ENCODE assay signal across 8 mouse cellular contexts in genomic region chr12:83972117-83972516, GRCm38 (mm10). TPM values are rescaled to one million over a fixed set of nuclear protein-coding genes. Genes with fewer than 3 reads are reported as not detected.
DNase-seq lines count a peak whose midpoint lies in the region; ATAC-seq and TF ChIP-seq lines count a peak whose summit lies in the region.
"Had no signal": no experiment of that assay in that cellular context is flagged by ENCODE, and none has a peak within 500 bp of the region (broad histone marks: within the 10 kb centered on the region; RNA-seq: fewer than 3 reads in every experiment).

No protein-coding gene starts in this region.

- H3K36me3 ChIP-seq in neural tube, embryonic 15.5 days = no peaks in the 10 kb centered on the region
- no peaks in the 10 kb centered on the region for H3K36me3 ChIP-seq in embryonic facial prominence, embryonic 11.5 days (replicated peaks; ENCODE audit: control insufficient read depth, insufficient read depth, low read depth, low read length)
- H3K36me3 ChIP-seq in kidney, postnatal 0 days (ENCODE audit: insufficient read depth, low read length) = no peaks in the 10 kb centered on the region

- no peak overlapping the region for H3K9ac ChIP-seq in neural tube, embryonic 15.5 days (replicated peaks)
- no peak overlapping the region for H3K9ac ChIP-seq in embryonic facial prominence, embryonic 11.5 days (replicated peaks; ENCODE audit: low read length)
- no peak overlapping the region for H3K9ac ChIP-seq in kidney, postnatal 0 days (ENCODE audit: low read depth, low read length)

- H3K4me2 ChIP-seq in neural tube, embryonic 15.5 days = no peak overlapping the region
- H3K4me2 ChIP-seq in embryonic facial prominence, embryonic 11.5 days (ENCODE audit: low read depth, low read length) = no peak overlapping the region
- no peak overlapping the region for H3K4me2 ChIP-seq in kidney, postnatal 0 days (ENCODE audit: low read length)

- no peak overlapping the region for H3K27ac ChIP-seq in neural tube, embryonic 15.5 days (replicated peaks)
- no peak overlapping the region for H3K27ac ChIP-seq in embryonic facial prominence, embryonic 11.5 days (replicated peaks; ENCODE audit: low read depth, low read length)
- no peak overlapping the region for H3K27ac ChIP-seq in kidney, postnatal 0 days

- no peak overlapping the region for H3K4me3 ChIP-seq in neural tube, embryonic 15.5 days (replicated peaks)
- H3K4me3 ChIP-seq in embryonic facial prominence, embryonic 11.5 days (ENCODE audit: low read depth, low read length) = no peak overlapping the region
- no peak overlapping the region for H3K4me3 ChIP-seq in kidney, postnatal 0 days (replicated peaks; ENCODE audit: low read depth, low read length)

- DNase-seq in neural tube, embryonic 10.5 days (ENCODE audit: extremely low spot score, low spot score) = peak; percentile 30
- DNase-seq in NIH3T3 (ENCODE audit: low read depth) = peak; percentile 75
- peak; percentile 43 for DNase-seq in embryonic facial prominence, embryonic 11.5 days (ENCODE audit: low spot score)
- peak; percentile 76 for DNase-seq in kidney, postnatal 0 days (ENCODE audit: low spot score)
- peak; percentile 71 for DNase-seq in lung, postnatal 25 days (ENCODE audit: low spot score)

- no peaks in the 10 kb centered on the region for H3K27me3 ChIP-seq in neural tube, embryonic 15.5 days (replicated peaks)
- no peaks in the 10 kb centered on the region for H3K27me3 ChIP-seq in embryonic facial prominence, embryonic 11.5 days (ENCODE audit: control insufficient read depth, insufficient read depth, low read length)
- no peaks in the 10 kb centered on the region for H3K27me3 ChIP-seq in kidney, postnatal 0 days (ENCODE audit: insufficient read depth, low read length)

- ATAC-seq in neural tube, embryonic 15.5 days (ENCODE audit: low FRiP score) = no peak
- no peak for ATAC-seq in embryonic facial prominence, embryonic 11.5 days (replicated peaks; ENCODE audit: insufficient number of reproducible peaks, low FRiP score, low TSS enrichment, low read depth)
- ATAC-seq in kidney, postnatal 0 days (replicated peaks; ENCODE audit: low FRiP score, low read depth) = peak; percentile 82
- ATAC-seq in cerebellum, adult (ENCODE audit: insufficient number of reproducible peaks, low FRiP score, low TSS enrichment) = no peak

- WGBS in neural tube, embryonic 15.5 days = 77% methylated on average over 2 of the region's 2 CpGs
- WGBS in embryonic facial prominence, embryonic 11.5 days = 80% methylated on average over 2 of the region's 2 CpGs
- WGBS in kidney, postnatal 0 days = 58% methylated on average over 2 of the region's 2 CpGs

- TF ChIP-seq CTCF in kidney, postnatal 0 days (IDR thresholded peaks at IDR 0.05; ENCODE audit: low read depth) = peak; percentile 82

- 0 out of 2 replicates have a peak, but pooled peaks cover 2% of the 10 kb centered on the region for H3K4me1 ChIP-seq in neural tube, embryonic 15.5 days
- no peaks in the 10 kb centered on the region for H3K4me1 ChIP-seq in embryonic facial prominence, embryonic 11.5 days (ENCODE audit: control insufficient read depth, insufficient read depth, low read length)
- no peaks in the 10 kb centered on the region for H3K4me1 ChIP-seq in kidney, postnatal 0 days (replicated peaks; ENCODE audit: insufficient read depth, low read length)

- H3K9me3 ChIP-seq in neural tube, embryonic 15.5 days (replicated peaks) = no peaks in the 10 kb centered on the region
- no peaks in the 10 kb centered on the region for H3K9me3 ChIP-seq in embryonic facial prominence, embryonic 11.5 days (replicated peaks; ENCODE audit: control insufficient read depth, low read length)
- no peaks in the 10 kb centered on the region for H3K9me3 ChIP-seq in kidney, postnatal 0 days (replicated peaks; ENCODE audit: low read length)

RNA-seq across cellular contexts. Expression of gene Heatr4, which starts 12.5 kb away (rescaled TPM):
- not detected in 2 replicates for polyA plus RNA-seq in neural tube, embryonic 15.5 days (2015; fragmentation: Nextera tagmentation; extraction: Ambion mirVana)
- polyA plus RNA-seq in embryonic facial prominence, embryonic 11.5 days (2014; fragmentation: Nextera tagmentation; extraction: Ambion mirVana) = not detected in 2 replicates
- not detected in 2 replicates for polyA plus RNA-seq in kidney, postnatal 0 days (2015; fragmentation: Nextera tagmentation; extraction: Ambion mirVana)
- polyA plus RNA-seq: neural tube, embryonic 14.5 days had no signal

RNA-seq across cellular contexts. Expression of gene Acot2, which starts 15.5 kb away (rescaled TPM):
- 13.3 and 16.6 TPM in 2 replicates for polyA plus RNA-seq in neural tube, embryonic 15.5 days (2015; fragmentation: Nextera tagmentation; extraction: Ambion mirVana)
- polyA plus RNA-seq in embryonic facial prominence, embryonic 11.5 days (2014; fragmentation: Nextera tagmentation; extraction: Ambion mirVana) = 10.8 and 12.9 TPM in 2 replicates
- polyA plus RNA-seq in kidney, postnatal 0 days (2015; fragmentation: Nextera tagmentation; extraction: Ambion mirVana) = 64.8 and 71.9 TPM in 2 replicates

RNA-seq across cellular contexts. Expression of gene Riox1, which starts 21.7 kb away (rescaled TPM):
- 11.7 and 11.9 TPM in 2 replicates for polyA plus RNA-seq in neural tube, embryonic 15.5 days (2015; fragmentation: Nextera tagmentation; extraction: Ambion mirVana)
- polyA plus RNA-seq in embryonic facial prominence, embryonic 11.5 days (2014; fragmentation: Nextera tagmentation; extraction: Ambion mirVana) = 15.0 and 17.4 TPM in 2 replicates
- 12.3 and 13.0 TPM in 2 replicates for polyA plus RNA-seq in kidney, postnatal 0 days (2015; fragmentation: Nextera tagmentation; extraction: Ambion mirVana)

RNA-seq across cellular contexts. Expression of gene Acot1, which starts 37.2 kb away (rescaled TPM):
- 71.2 and 78.4 TPM in 2 replicates for polyA plus RNA-seq in neural tube, embryonic 15.5 days (2015; fragmentation: Nextera tagmentation; extraction: Ambion mirVana)
- polyA plus RNA-seq in embryonic facial prominence, embryonic 11.5 days (2014; fragmentation: Nextera tagmentation; extraction: Ambion mirVana) = 36.0 and 41.3 TPM in 2 replicates
- polyA plus RNA-seq in kidney, postnatal 0 days (2015; fragmentation: Nextera tagmentation; extraction: Ambion mirVana) = 176 and 184 TPM in 2 replicates

RNA-seq across cellular contexts. Expression of gene Numb, which starts 50.4 kb away (rescaled TPM):
- polyA plus RNA-seq in neural tube, embryonic 15.5 days (2015; fragmentation: Nextera tagmentation; extraction: Ambion mirVana) = 14.9 and 17.4 TPM in 2 replicates
- polyA plus RNA-seq in embryonic facial prominence, embryonic 11.5 days (2014; fragmentation: Nextera tagmentation; extraction: Ambion mirVana) = 30.7 and 36.0 TPM in 2 replicates
- 28.7 and 31.5 TPM in 2 replicates for polyA plus RNA-seq in kidney, postnatal 0 days (2015; fragmentation: Nextera tagmentation; extraction: Ambion mirVana)
